Mouse (Mus musculus): ENCODE measurements around the gene Col4a3bp. TPM values are rescaled to one million over a fixed set of nuclear protein-coding genes. Genes with fewer than 3 reads are reported as not detected.

Col4a3bp gene
- polyA plus RNA-seq (2011; ENCODE audit: insufficient read depth, insufficient read length, low replicate concordance, missing spikeins), result 10.9 and 18.0 TPM in 2 replicates

DNA sequence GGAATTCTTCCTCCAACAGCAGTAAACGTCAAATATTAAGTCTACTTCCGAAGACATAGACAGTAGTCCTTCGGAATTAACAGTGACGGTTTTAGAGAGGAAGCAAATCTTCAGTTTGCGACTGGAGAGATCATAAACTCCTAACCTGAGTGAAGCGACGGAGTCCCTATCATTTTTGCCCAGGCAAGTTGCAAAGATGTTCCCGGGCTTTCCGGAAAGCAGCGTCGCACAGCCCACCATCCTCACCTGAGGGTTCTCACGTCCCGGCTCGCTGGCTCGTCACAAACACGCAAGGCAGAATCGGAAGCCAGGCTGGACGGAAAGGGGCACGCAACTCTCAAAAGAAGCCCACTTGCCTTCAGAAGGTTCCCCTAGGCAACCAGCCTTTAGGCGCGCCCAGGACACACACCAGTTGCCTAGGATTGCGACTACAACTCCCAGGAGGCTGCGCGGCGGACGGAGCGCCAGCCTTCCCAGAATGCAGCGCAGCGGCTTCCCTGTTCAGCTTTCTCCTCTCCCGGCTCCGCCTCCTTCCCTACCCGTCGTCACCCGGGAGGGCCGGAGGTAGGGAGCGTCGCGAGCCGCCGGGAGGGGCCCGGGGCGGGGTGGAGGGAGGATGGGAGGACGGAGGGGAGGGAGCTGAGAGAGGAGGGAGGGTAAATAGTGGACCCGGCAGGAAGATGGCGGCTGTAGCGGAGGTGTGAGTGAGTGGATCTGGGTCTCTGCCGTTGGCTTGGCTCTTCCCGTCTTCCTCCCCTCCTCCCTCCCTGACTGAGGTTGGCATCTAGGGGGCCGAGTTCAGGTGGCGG, at the start of gene Col4a3bp, which contains the start of gene Polk:
Col4a3bp (plus strand) TSS at position 538 of the 809 bp plus-strand sequence.
Polk (minus strand) TSS at position 499 of the 809 bp plus-strand sequence.
- Histone ChIP-seq H3K27ac (ENCODE audit: control insufficient read depth, insufficient read depth, low read depth, low read length, poor library complexity) (peak within 1 kb of the TSS; percentile 98), H3K4me3 (replicated peaks; ENCODE audit: control insufficient read depth, low read depth, low read length) (peak within 1 kb of the TSS; percentile 97), H3K4me1 (ENCODE audit: control insufficient read depth, insufficient read depth, low read length) (no peaks in the 10 kb centered on the region)
- TF ChIP-seq CTCF (IDR thresholded peaks at IDR 0.05; ENCODE audit: control insufficient read depth, insufficient read depth, low read length), result no peak
- TF ChIP-seq POLR2A (IDR thresholded peaks at IDR 0.05; ENCODE audit: borderline replicate concordance, control insufficient read depth, low read depth, low read length), result peak; percentile 97
- under 1% methylated on average over 47 of the region's 50 CpGs for WGBS

DNA sequence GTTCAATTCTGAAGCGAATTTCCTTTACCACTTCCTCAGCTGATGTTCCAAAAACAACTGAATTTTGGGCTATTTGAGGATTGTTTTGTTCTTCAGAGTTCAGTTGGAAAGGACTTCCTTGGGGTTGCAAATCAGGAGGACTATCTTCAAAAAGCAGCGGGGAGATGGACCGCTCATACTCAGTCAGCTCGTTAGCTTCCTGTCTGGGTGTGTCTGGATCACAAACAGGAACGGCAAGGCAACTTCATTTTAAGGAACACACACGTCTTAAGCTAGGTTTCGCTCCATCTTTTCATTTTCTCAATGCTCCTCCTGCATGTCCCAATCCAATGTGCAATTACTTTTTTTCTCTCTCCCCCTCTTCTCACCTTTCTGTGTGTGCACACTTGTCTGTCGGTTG, 45.8 kb upstream of the Col4a3bp start:
- 11% methylated on average over 8 of the region's 8 CpGs for WGBS
- Histone ChIP-seq H3K4me1 (ENCODE audit: control insufficient read depth, insufficient read depth, low read length) (no peaks in the 10 kb centered on the region; the same call in 1 of the 2 replicates), H3K4me3 (replicated peaks; ENCODE audit: control insufficient read depth, low read depth, low read length) (no peak overlapping the region), H3K27ac (ENCODE audit: control insufficient read depth, insufficient read depth, low read depth, low read length, poor library complexity) (no peak overlapping the region)
- TF ChIP-seq CTCF (IDR thresholded peaks at IDR 0.05; ENCODE audit: control insufficient read depth, insufficient read depth, low read length) (no peak), POLR2A (IDR thresholded peaks at IDR 0.05; ENCODE audit: borderline replicate concordance, control insufficient read depth, low read depth, low read length) (no peak)

DNA sequence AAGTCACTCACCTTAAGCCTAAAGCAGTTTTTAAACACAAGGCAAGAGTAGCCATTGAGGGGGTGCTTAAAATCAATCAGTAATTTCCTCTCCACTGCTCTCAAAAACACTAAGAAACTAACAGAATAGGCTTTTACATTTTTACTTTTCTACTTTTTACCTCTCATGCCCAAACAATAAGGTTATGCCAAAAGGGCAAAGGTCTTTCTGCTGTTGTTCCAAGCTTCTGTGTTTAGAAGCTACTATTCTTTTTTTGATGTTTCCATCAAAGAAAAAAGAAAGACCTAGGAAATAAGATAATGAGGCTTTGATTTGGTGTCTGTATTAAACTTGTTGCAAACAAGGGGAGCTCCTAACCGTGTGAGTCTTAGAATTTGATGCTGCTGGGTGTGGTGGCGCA, 42.5 kb upstream of the Col4a3bp start:
- TF ChIP-seq POLR2A (IDR thresholded peaks at IDR 0.05; ENCODE audit: borderline replicate concordance, control insufficient read depth, low read depth, low read length) (no peak), CTCF (IDR thresholded peaks at IDR 0.05; ENCODE audit: control insufficient read depth, insufficient read depth, low read length) (no peak)
- WGBS, result 81% methylated on average over 2 of the region's 2 CpGs
- no peak overlapping the region for H3K4me3 ChIP-seq (replicated peaks; ENCODE audit: control insufficient read depth, low read depth, low read length)
- H3K27ac ChIP-seq (ENCODE audit: control insufficient read depth, insufficient read depth, low read depth, low read length, poor library complexity), result no peak overlapping the region
- H3K4me1 ChIP-seq (ENCODE audit: control insufficient read depth, insufficient read depth, low read length), result no peaks in the 10 kb centered on the region; the same call in 1 of the 2 replicates

DNA sequence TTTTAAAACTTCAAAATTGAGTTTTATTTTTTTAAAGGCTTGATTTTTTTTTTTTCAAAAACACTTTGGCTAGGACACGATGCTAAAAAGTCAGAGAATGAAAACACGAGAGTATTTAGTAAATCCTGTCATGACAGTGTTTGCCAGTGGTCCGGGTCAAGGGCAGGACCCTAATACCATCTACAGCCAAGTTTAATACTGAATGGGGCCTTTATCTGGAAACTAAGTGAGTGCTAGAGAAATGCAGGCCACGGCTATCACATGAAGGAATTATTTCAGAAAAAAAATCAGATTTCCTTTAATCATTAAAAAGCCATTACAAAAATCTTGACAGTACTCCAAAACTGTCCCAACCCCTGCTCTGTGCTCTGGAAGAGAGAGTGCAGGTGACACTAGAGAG, 36.8 kb upstream of the Col4a3bp start:
- TF ChIP-seq POLR2A (IDR thresholded peaks at IDR 0.05; ENCODE audit: borderline replicate concordance, control insufficient read depth, low read depth, low read length) (no peak), CTCF (IDR thresholded peaks at IDR 0.05; ENCODE audit: control insufficient read depth, insufficient read depth, low read length) (no peak)

DNA sequence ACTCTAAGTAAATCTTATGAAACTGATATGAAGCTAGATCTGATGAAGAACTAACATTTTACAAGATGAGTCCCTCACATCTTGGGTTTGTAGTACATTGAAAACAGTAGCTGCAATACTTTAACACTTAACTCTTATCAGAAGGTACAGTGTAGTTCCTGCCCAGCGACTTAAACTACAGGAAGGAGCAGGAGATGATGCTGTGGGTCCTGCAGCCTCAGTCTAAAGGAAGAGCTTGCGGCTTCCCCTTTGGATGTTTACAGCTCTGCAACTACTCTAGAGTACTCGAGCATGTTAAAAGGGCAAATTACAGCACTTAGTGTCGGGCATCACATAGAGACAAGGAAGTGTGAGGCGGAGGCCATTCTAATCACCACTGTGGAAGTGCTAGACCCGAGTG, 36.1 kb upstream of the Col4a3bp start:
- TF ChIP-seq CTCF (IDR thresholded peaks at IDR 0.05; ENCODE audit: control insufficient read depth, insufficient read depth, low read length) (no peak), POLR2A (IDR thresholded peaks at IDR 0.05; ENCODE audit: borderline replicate concordance, control insufficient read depth, low read depth, low read length) (no peak)

More for the DNA sequence above, 36.8 kb upstream of the Col4a3bp start:
- H3K27ac ChIP-seq (ENCODE audit: control insufficient read depth, insufficient read depth, low read depth, low read length, poor library complexity), result no peak overlapping the region
- 82% methylated on average over 4 of the region's 4 CpGs for WGBS
- no peaks in the 10 kb centered on the region; the same call in 1 of the 2 replicates for H3K4me1 ChIP-seq (ENCODE audit: control insufficient read depth, insufficient read depth, low read length)
- H3K4me3 ChIP-seq (replicated peaks; ENCODE audit: control insufficient read depth, low read depth, low read length), result no peak overlapping the region

DNA sequence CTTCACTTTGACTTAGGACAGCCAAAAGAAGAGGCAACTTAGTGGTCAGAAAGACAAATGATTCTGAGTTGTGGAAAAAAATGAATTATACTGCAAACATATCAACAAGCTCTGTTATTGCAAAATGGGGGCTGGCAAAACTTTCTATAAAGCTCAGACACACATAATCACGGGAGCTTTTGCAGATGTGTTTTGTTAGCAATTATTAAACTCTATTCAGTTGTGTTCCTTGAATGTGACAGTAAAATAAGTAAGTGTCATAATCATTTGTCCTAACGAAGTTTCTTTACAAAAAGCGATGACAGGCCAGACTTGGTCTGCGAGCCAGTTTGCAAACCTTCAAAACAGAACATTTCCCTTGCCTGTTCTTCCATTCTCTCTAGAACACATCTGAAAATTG, 34.9 kb upstream of the Col4a3bp start:
- 81% methylated on average over 4 of the region's 4 CpGs for WGBS
- no peaks in the 10 kb centered on the region; the same call in none of the 2 replicates for H3K4me1 ChIP-seq (ENCODE audit: control insufficient read depth, insufficient read depth, low read length)
- TF ChIP-seq POLR2A (IDR thresholded peaks at IDR 0.05; ENCODE audit: borderline replicate concordance, control insufficient read depth, low read depth, low read length) (no peak), CTCF (IDR thresholded peaks at IDR 0.05; ENCODE audit: control insufficient read depth, insufficient read depth, low read length) (no peak)

More for the DNA sequence above, 36.1 kb upstream of the Col4a3bp start:
- Histone ChIP-seq H3K27ac (ENCODE audit: control insufficient read depth, insufficient read depth, low read depth, low read length, poor library complexity) (no peak overlapping the region), H3K4me3 (replicated peaks; ENCODE audit: control insufficient read depth, low read depth, low read length) (no peak overlapping the region), H3K4me1 (ENCODE audit: control insufficient read depth, insufficient read depth, low read length) (no peaks in the 10 kb centered on the region; the same call in 1 of the 2 replicates)
- 16% methylated on average over 6 of the region's 6 CpGs for WGBS

DNA sequence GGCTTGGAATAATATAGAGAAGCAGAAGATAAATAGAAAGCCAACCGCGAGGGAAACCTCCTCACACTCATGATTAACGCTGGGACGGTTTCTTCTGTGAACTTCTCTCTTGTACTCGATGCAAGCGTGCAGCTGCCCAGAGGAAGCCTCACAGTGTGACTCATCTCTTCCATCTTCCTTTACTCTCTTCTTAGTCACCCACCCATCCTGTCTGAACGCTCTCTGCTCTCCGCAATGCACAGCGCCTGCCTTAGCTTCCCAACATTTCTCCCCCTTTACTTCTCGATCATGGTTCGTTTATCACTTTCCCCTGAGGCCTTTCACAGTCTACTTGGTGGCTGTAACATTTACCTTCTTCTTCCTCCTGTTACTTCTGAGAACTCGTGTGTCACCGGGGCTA, 31.8 kb upstream of the Col4a3bp start:
- TF ChIP-seq POLR2A (IDR thresholded peaks at IDR 0.05; ENCODE audit: borderline replicate concordance, control insufficient read depth, low read depth, low read length) (no peak), CTCF (IDR thresholded peaks at IDR 0.05; ENCODE audit: control insufficient read depth, insufficient read depth, low read length) (no peak)
- no peak overlapping the region for H3K4me3 ChIP-seq (replicated peaks; ENCODE audit: control insufficient read depth, low read depth, low read length)
- WGBS, result 9% methylated on average over 13 of the region's 13 CpGs
- H3K4me1 ChIP-seq (ENCODE audit: control insufficient read depth, insufficient read depth, low read length), result no peaks in the 10 kb centered on the region; the same call in none of the 2 replicates
- H3K27ac ChIP-seq (ENCODE audit: control insufficient read depth, insufficient read depth, low read depth, low read length, poor library complexity), result 0 out of 2 replicates have a peak overlapping the region, but pooled peaks have one; percentile 3

More for the DNA sequence above, 34.9 kb upstream of the Col4a3bp start:
- H3K4me3 ChIP-seq (replicated peaks; ENCODE audit: control insufficient read depth, low read depth, low read length), result no peak overlapping the region
- no peak overlapping the region for H3K27ac ChIP-seq (ENCODE audit: control insufficient read depth, insufficient read depth, low read depth, low read length, poor library complexity)

DNA sequence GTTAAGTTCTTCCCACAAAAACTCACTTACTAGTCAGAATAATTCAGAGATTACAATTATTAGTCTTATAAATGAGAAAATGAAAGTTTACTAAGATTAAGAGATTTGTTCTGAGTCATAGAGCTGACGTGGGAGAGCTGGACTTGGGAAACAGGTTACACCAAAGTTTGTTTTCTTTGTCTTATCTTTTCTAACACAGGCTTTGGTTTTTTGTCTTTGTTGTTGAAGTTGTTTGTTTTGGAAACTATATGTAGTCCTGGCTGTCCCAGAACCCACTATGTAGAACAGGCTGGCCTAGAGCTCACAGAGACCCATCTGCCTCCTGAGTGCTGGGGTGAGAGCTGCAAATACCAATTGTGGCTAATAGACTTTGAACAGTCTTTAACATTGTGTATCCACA, 31.2 kb upstream of the Col4a3bp start:
- Histone ChIP-seq H3K27ac (ENCODE audit: control insufficient read depth, insufficient read depth, low read depth, low read length, poor library complexity) (no peak overlapping the region), H3K4me1 (ENCODE audit: control insufficient read depth, insufficient read depth, low read length) (peaks cover 1% of the 10 kb centered on the region), H3K4me3 (replicated peaks; ENCODE audit: control insufficient read depth, low read depth, low read length) (no peak overlapping the region)
- WGBS, result 61% methylated on average over 1 of the region's 1 CpGs
- TF ChIP-seq CTCF (IDR thresholded peaks at IDR 0.05; ENCODE audit: control insufficient read depth, insufficient read depth, low read length), result no peak
- no peak for TF ChIP-seq POLR2A (IDR thresholded peaks at IDR 0.05; ENCODE audit: borderline replicate concordance, control insufficient read depth, low read depth, low read length)

All from bone marrow, adult 2 months (tissue).